Mouse (Mus musculus) megakaryocyte, embryonic 14.5 days (primary cell): ENCODE results near the gene Mark2. TPM values are rescaled to one million over a fixed set of nuclear protein-coding genes. Genes with fewer than 3 reads are reported as not detected.

Source experiments
- H3K27me3 ChIP-seq: replicated peaks from 2 replicates; pipeline ENCODE3; 2012; ENCODE audit warnings: inconsistent platforms
- H3K36me3 ChIP-seq: replicated peaks from 2 replicates; pipeline ENCODE3; 2012; ENCODE audit warnings: low read length, inconsistent platforms, mixed read lengths
- H3K4me1 ChIP-seq: 2 replicates; pipeline ENCODE4 v1.6.1; 2012; ENCODE audit warnings: inconsistent platforms
- H3K4me3 ChIP-seq: replicated peaks from 2 replicates; pipeline ENCODE3; 2012; ENCODE audit warnings: moderate library complexity, mild to moderate bottlenecking, inconsistent platforms
- H3K9me3 ChIP-seq: 2 replicates; pipeline ENCODE4 v1.6.1; 2012; ENCODE audit warnings: inconsistent platforms
- FLI1 ChIP-seq: IDR thresholded peaks from 2 replicates; pipeline ENCODE4 v1.6.1; 2012; ENCODE audit warnings: low read length, inconsistent platforms, mixed read lengths
- GATA1 ChIP-seq: IDR thresholded peaks from 3 replicates; pipeline ENCODE4 v1.6.1; 2012; ENCODE audit warnings: mixed read lengths, low read length, inconsistent platforms, borderline replicate concordance
- polyA plus RNA-seq: library from polyadenylated mRNA; stranded (reverse); fragments of >175 nt; gene quantifications from 2 replicates; pipeline ENCODE4 v1.2.3, GENCODE M21; 2012; ENCODE audit warnings: low replicate concordance; ENCODE audit not compliant: insufficient read depth

Gene Mark2
- polyA plus RNA-seq, 1 experiment = 179 TPM

DNA sequence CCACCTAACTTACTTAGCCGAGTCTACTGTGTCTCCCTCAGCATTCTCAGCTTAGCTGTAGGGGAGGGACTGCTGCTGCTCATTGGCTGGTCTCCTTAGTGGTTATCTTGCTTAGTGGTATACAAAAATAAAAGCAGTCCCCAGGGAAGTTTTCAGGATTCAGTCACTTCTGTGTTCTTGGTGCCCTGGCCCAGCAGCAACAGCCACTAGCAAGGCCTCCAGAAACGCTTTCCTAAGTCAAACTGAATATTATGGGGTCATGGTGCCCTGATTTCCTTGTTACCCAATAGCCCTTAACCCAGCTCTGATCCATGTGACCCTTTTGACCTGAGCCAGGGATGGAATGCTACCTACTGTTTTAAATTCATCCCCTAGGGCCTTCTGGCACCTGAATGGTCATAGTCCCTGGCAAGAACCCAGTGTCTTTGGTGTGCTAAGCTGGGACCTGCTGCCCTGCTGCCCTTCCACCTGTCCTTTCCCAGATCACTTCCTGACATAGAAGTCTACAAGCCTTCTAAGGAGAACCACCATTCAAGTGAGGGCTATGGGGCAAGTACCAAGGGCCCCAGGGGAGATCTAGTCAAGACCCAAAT is 31.8 kb downstream of the Mark2 start:
- no peaks in the 10 kb centered on the region for H3K9me3 ChIP-seq
- H3K4me3 ChIP-seq = peak overlapping the region; percentile 38
- TF ChIP-seq GATA1 (no peak), FLI1 (no peak)
- H3K4me1 ChIP-seq = peaks cover 100% of the 10 kb centered on the region
- H3K27me3 ChIP-seq = no peaks in the 10 kb centered on the region
- H3K36me3 ChIP-seq = peaks cover 18% of the 10 kb centered on the region

DNA sequence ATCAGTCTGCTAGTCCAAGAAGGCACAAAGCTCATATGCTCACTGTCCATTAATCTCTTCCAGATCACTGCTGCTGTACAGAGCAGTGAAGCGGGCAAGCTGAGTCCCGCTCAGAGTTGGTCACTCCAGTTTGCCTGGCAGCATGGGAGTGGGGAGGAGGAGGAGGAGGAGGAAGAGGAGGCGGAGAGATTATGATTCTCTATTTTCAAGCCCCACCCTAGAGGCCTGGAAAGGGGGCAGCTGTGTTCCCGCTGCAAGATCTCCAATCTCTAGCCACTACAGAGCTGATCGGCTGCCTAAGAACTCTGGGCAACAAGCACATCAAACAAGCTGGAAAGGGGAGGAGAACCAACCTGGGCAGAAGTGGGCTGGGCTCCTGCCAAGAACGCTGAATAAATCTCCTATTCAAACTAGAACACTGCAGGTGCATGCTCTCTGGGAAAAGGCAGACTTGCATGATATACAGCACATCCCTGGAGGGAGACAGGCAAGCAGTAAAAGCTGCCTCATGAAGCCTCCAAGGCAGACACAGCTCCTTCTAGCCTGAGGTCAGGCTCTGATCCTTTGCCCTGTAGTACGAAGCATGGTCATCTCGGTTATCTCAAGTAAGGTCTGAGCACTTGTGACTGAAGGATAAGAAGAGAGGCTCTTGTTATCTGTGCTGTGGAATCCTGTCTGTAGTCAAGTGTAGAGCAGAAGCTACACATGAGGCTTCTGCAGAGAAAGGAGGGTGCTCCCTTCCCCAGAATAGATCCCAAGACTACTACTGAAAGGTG is 33.5 kb downstream of the Mark2 start:
- Histone ChIP-seq H3K4me1 (peaks cover 97% of the 10 kb centered on the region), H3K4me3 (no peak overlapping the region), H3K27me3 (no peaks in the 10 kb centered on the region), H3K36me3 (peaks cover 25% of the 10 kb centered on the region), H3K9me3 (no peaks in the 10 kb centered on the region)
- TF ChIP-seq FLI1 (no peak), GATA1 (no peak)

DNA sequence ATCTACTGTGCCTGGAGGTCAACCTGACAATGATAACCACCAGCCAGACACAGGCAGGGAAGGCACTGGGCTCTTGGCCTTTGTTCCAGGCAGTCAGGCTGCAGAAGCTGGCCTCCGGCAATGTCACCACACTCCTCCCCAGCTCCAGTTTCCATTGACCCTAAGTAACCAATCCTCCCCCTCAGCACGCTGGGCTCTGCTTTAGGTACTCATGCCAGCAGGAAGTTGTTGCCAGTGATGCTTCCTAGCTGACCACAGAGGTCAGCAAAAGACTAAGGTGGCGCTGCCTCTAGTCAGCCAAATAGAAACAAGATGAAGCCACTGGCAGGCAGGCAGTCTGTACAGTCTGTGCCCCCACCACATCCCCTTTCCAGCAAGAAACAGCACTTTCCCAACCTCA is 34.7 kb downstream of the Mark2 start:
- Histone ChIP-seq H3K9me3 (no peaks in the 10 kb centered on the region), H3K27me3 (no peaks in the 10 kb centered on the region), H3K4me3 (peak overlapping the region; percentile 20), H3K4me1 (peaks cover 97% of the 10 kb centered on the region), H3K36me3 (peaks cover 33% of the 10 kb centered on the region)
- TF ChIP-seq GATA1 = no peak
- no peak for TF ChIP-seq FLI1

DNA sequence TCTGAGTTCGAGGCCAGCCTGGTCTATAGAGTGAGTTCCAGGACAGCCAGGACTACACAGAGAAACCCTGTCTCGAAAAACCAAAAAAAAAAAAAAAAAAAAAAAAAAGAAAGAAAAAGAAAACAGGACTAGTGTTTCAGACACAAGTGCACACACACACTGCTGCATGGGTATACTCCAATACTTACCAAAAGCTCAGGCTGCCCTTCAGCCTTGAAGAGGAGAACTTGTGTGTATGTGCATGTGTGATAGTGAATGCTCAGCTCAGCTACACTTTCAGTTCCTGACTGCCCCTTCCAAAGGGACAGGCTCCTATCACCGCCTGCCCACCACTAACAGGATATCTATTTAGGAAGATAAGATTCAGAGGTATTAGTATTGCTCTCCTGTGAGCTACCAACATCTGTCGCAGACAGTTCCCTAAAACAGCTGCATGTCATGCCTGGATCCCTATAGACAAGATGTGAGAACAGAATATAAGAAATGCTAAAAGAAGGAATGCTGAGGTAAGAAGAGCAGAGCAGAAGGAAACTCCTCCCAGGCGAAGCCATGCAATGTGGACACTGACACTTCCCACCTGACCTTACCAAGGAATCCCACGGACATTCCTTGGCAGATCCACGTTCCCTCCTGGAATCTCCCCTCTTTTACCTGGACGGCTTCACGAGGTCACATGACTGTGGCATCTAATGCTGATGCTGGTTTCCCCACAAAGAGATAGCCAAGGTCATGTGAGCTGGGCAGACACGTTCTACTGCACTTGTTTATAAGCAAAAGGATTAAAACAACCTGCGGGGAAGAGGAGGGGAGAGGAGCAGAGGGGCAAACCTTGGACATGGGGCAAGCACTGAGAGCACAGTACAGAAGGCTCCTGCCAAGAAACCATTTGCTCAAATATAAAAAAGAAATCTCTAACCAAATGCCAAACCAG is 36.0 kb downstream of the Mark2 start:
- peaks cover 41% of the 10 kb centered on the region for H3K36me3 ChIP-seq
- H3K9me3 ChIP-seq = no peaks in the 10 kb centered on the region
- peak overlapping the region; percentile 65 for H3K4me3 ChIP-seq
- peaks cover 95% of the 10 kb centered on the region for H3K4me1 ChIP-seq
- TF ChIP-seq GATA1 = no peak
- TF ChIP-seq FLI1 = no peak
- H3K27me3 ChIP-seq = no peaks in the 10 kb centered on the region

DNA sequence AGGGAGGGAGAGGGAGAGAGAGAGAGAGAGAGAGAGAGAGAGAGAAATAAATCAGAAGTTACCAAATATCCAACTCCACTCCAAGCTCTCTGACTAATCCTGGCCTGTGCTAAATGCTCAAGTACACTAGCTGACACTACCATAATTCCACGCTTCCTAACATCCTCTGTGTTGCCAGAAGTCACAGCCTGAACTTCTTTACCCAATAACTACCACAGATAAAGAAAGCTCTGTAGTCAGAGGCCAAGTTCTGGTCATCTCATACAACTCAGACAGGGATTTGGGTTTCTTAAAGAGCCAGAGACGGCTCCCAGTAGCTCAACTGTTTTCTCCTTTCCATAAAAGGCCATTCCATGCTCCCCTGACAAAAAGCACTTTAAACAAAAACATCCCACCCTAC is 36.9 kb downstream of the Mark2 start:
- Histone ChIP-seq H3K9me3 (no peaks in the 10 kb centered on the region), H3K27me3 (no peaks in the 10 kb centered on the region), H3K36me3 (peaks cover 46% of the 10 kb centered on the region), H3K4me3 (no peak overlapping the region), H3K4me1 (peaks cover 92% of the 10 kb centered on the region)
- TF ChIP-seq FLI1 = no peak
- no peak for TF ChIP-seq GATA1

DNA sequence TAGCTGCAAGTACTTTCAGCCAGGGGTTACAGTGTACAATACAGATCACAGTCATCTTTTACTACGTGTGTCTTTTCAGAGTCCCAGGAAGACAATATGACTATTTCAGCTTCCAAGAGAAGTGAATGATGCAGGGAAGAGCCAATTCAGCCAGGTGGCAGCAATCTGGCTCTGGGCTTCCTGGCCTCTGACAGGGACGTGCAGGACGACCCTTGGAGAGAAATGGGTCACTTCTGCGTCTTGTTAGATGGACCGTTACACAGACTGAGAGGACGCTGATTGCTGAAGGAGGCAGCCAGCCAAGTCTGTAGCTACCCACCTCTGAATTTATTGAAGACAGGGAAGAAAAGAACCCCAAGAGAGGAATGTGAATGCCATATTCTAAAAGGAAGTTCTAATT is 37.9 kb downstream of the Mark2 start:
- H3K36me3 ChIP-seq = peaks cover 54% of the 10 kb centered on the region
- no peak overlapping the region for H3K4me3 ChIP-seq
- H3K27me3 ChIP-seq = no peaks in the 10 kb centered on the region
- no peaks in the 10 kb centered on the region for H3K9me3 ChIP-seq
- H3K4me1 ChIP-seq = peaks cover 92% of the 10 kb centered on the region
- TF ChIP-seq FLI1 = no peak
- TF ChIP-seq GATA1 = no peak

DNA sequence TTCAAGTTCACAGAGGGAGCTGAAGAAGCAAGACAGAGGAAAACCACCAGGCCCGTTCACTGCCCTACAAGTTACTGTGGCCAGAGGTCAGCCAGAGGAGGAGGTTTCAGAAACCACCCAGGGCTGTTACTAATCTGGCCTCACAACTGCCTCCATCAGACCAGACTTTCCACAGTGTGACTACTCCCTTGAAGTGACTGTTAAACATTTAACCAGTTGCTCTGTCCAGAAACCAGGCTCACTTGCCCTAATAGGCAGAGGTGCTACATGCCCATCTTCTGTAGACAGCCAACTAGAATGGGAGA is 39.2 kb downstream of the Mark2 start:
- no peak for TF ChIP-seq GATA1
- no peak for TF ChIP-seq FLI1
- no peak overlapping the region for H3K4me3 ChIP-seq
- no peaks in the 10 kb centered on the region for H3K9me3 ChIP-seq
- H3K4me1 ChIP-seq = peaks cover 92% of the 10 kb centered on the region
- peaks cover 49% of the 10 kb centered on the region for H3K36me3 ChIP-seq
- no peaks in the 10 kb centered on the region for H3K27me3 ChIP-seq

DNA sequence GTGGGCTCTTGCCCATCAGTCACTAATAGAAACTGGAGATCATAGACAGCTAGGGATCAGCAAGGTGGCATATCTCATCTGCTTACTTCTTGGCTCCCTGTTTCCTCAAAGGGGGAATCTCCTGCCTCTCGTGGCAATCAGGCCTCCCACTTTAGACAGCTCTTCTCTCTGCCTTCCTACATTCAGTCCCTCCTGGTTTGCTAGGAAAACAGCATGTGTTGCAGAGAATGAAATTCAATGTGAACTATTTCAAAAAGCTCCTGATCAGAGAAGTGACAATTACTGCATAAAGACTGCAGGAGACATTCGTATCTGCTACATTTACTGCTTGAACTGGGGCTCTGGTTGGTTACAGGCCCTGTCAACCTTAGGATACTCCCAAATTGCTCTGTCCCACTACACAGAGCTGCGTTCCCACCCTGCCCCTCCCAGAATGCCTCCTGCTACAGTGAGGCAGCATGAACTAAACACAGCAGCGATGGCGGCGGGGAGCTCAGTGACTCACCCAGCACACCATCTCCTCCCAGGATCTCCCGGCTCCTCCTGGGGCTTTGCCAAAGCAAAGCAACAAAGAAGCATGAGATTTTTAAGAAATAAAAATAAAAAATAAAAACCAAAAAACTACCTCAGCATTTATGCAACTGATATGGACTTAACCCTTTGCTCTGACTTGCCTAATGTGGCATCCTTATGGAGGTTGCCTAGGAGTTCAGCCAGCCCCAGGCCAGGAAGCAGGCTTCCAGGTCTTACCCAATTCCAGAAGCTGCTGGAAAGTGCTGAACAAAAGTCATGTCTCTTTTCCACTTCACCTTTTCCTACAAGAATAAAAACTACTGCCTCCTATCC is 39.8 kb downstream of the Mark2 start:
- H3K4me1 ChIP-seq = peaks cover 91% of the 10 kb centered on the region

DNA sequence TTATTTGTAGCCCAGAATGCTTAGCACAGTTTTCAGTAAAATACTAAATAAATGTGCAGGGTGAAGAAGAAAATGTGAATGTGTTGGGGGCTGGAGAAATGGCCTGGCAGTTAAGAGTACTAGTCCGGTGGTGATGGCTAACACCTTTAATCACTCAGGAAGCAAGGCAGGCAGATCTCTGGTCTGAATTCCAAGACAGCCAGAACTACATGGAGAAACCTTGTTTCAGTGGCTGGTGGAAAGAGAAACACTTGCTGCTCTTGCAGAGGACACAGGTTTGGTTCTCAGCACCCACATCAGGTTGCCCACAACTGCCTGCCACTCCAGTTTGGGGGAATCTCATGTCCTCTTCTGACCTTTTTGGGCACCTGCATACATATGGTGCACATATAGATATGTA is 41.6 kb downstream of the Mark2 start:
- Histone ChIP-seq H3K9me3 (no peaks in the 10 kb centered on the region), H3K4me1 (peaks cover 89% of the 10 kb centered on the region), H3K4me3 (no peak overlapping the region), H3K36me3 (peaks cover 49% of the 10 kb centered on the region), H3K27me3 (no peaks in the 10 kb centered on the region)
- no peak for TF ChIP-seq FLI1
- TF ChIP-seq GATA1 = no peak

More for the DNA sequence above, 39.8 kb downstream of the Mark2 start:
- Histone ChIP-seq H3K27me3 (no peaks in the 10 kb centered on the region), H3K9me3 (no peaks in the 10 kb centered on the region), H3K4me3 (no peak overlapping the region), H3K36me3 (peaks cover 49% of the 10 kb centered on the region)
- TF ChIP-seq GATA1 (no peak), FLI1 (no peak)
